Mouse (Mus musculus) urinary bladder, postnatal 4 days (tissue): ENCODE data around the gene Cfap52.

Experiments used
- DNase-seq, 2 experiments: peaks; one replicate each; pipeline ENCODE4 v3.0.0; 2021 to 2022; ENCODE audit warnings: low spot score in 2 of 2

The Cfap52 gene

GRCm38 (mm10) chr11:67926348-67927055, 38.9 kb downstream of the Cfap52 start:
- no peak for DNase-seq

GRCm38 (mm10) chr11:67925000-67925399, 40.5 kb downstream of the Cfap52 start:
- no peak for DNase-seq

GRCm38 (mm10) chr11:67923720-67924119, 41.7 kb downstream of the Cfap52 start:
- no peak for DNase-seq

GRCm38 (mm10) chr11:67922755-67923125, 42.7 kb downstream of the Cfap52 start:
- peak; percentile 48 to 72 for DNase-seq

DNA sequence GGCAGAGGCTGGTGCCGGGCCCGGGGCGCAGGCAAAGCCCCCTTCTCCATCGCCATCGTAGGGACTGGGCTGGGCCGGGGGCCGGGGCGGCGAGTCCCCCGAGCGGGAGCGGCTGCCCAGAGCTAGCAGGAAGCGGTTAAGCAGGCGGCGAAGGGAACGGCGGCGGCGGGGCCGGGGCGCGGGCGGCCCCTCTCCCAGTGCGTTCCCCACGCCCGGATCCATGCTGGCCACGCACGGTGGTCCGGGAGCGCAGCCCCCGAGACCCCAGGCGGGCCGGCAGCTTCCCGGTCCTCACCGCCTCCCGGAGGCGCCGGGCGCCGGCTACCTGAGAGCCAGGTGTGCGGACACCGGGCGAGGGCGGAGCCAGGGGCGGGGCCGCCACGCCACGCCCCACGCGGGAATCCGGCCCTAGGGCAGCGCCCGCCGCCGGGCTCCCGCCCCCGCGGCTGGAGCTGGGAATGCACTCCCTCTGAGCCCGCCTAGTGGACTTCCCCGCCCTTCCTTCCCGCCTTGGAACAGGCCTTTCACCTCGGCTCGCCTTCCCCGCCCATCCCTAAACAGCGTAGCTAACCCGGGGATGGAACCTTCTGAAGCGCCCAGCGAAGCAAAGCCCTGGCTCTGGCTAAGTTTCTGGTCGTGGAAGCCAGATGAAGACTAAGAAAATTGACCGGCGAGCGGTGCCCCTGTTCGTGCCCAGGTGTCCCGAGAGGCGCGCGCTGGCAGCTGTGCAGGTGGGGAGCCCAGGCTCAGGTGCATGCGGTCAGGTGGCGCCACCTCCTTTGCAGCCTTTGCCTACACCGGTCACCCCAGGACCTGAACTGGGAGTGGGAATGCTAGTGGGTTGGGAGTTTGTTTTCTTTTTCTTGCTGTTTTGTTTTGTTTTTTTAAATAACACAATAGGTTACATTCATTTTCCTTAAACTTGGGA, 43.4 kb downstream of the Cfap52 start, which contains the start of gene Usp43:
Gene Usp43, minus strand, starts transcription at position 327 of the 928 bp plus-strand sequence.
- peak; percentile 68 to 70 for DNase-seq

- peak in 1 of 2 experiments; percentile 34 for DNase-seq
These were observed 44.2 kb downstream of the Cfap52 start for GRCm38 (mm10) chr11:67921091-67921826.

- DNase-seq: no peak
These were observed 45.1 kb downstream of the Cfap52 start for GRCm38 (mm10) chr11:67920226-67920960.

GRCm38 (mm10) chr11:67919593-67919992, 45.9 kb downstream of the Cfap52 start:
- DNase-seq: no peak

GRCm38 (mm10) chr11:67917126-67917525, 48.3 kb downstream of the Cfap52 start:
- no peak for DNase-seq

- DNase-seq: no peak
These were observed 54.4 kb downstream of the Cfap52 start for GRCm38 (mm10) chr11:67911074-67911473.

DNA sequence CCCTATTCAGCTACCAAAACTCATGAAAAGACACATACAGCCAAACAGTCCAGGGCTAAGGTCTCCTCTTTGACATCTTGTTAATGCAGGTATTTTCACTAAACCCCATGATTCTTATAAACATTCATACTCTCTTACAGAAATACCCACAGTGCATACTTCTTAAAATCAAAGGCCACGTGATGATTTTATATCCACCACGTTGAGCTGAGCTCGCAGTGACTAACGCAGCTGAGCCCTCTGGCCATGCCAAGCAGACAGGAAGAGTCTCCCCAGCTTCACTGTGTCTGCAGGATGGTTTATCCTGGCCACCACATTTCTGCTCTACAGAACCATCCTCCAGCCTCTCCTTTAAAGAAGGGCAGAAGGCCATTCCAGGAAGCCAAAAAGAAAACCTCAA, 61.7 kb downstream of the Cfap52 start:
- no peak for DNase-seq

DNA sequence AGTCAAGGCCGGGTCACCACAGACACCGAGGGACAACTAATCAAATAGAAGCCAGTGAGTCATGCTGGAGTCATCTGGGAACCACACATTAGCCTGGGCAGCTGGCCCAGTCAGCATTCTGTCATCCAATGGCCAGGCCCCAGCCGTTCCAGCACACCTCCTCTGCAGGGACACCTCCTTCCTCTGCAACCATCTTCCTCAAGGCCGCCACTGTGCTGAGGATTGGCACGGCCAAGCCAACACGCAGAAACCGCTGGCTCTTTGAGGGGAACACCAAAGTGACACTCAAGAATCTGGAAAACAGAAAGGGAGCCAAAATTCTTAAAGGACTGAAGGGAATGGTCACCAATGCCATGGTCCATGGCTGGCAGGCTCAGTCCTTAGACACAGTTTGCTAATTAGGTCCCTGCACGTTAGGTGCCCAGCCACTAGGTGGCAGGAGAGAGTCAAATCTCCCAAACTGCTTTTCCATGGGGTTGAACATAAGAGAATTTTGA, 68.3 kb downstream of the Cfap52 start:
- DNase-seq: peak; percentile 60 to 61

DNA sequence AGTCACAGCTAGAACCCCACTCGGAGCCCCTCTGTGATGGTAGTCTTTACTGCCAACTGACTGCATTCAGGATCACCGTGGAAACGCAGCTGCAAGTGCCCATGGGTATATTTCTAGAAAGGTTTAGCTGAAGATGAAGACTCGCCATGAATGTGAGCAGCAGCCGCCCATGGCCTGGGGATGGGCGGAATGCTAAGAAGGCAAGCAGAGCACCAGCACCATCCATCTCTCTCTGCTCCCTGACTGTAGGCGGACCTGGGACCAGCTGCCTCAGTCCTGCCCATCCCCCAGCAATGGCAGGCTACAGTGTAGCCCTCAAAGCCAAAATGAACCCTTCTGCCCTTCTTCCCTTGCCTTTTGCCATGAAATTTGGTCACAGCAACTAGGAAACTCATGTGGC, 69.8 kb downstream of the Cfap52 start:
- no peak for DNase-seq

GRCm38 (mm10) chr11:67888521-67888920, 76.9 kb downstream of the Cfap52 start:
- no peak for DNase-seq

GRCm38 (mm10) chr11:67885921-67886320, 79.5 kb downstream of the Cfap52 start:
- no peak for DNase-seq
